Mouse (Mus musculus): ENCODE data around the gene Lama4. TPM values are rescaled to one million over a fixed set of nuclear protein-coding genes. Genes with fewer than 3 reads are reported as not detected.
A peak's percentile ranks its signal among the peaks of the same experiment; 100 is the strongest.

Lama4 gene
- 69.6 and 70.2 TPM in 2 replicates for polyA plus RNA-seq (2014; fragmentation: Nextera tagmentation; extraction: Ambion mirVana)

GRCm38 (mm10) chr10:38965075-38965781, at the start of gene Lama4:
TSS of gene Lama4 (plus strand) at chr10:38965515.
- no peaks in the 10 kb centered on the region for H3K9me3 ChIP-seq (ENCODE audit: control insufficient read depth, low read length)
- H3K4me3 ChIP-seq (ENCODE audit: low read depth, low read length): peak within 1 kb of the TSS; percentile 38
- no peaks in the 10 kb centered on the region for H3K27me3 ChIP-seq (replicated peaks; ENCODE audit: control insufficient read depth, insufficient read depth, low read length)
- DNase-seq (ENCODE audit: low spot score) (peak; percentile 80), ATAC-seq (replicated peaks; ENCODE audit: low FRiP score, low TSS enrichment, low read depth) (peak; percentile 70)
- peak within 1 kb of the TSS; percentile 66 for H3K4me2 ChIP-seq (ENCODE audit: low read length)
- peaks cover 18% of the 10 kb centered on the region for H3K4me1 ChIP-seq (replicated peaks; ENCODE audit: control insufficient read depth, insufficient read depth, low read length)
- WGBS: 4% methylated on average over 24 of the region's 24 CpGs
- peak within 1 kb of the TSS; percentile 40; the same call in 1 of the 2 replicates for H3K27ac ChIP-seq (ENCODE audit: low read depth)
- no peaks in the 10 kb centered on the region for H3K36me3 ChIP-seq (ENCODE audit: control insufficient read depth, insufficient read depth, low read length)
- peak within 1 kb of the TSS; percentile 50 for H3K9ac ChIP-seq (ENCODE audit: low read length)

GRCm38 (mm10) chr10:38916027-38916617, 49.2 kb upstream of the Lama4 start:
- Histone ChIP-seq H3K27ac (ENCODE audit: low read depth) (peak overlapping the region; percentile 51), H3K4me1 (replicated peaks; ENCODE audit: control insufficient read depth, insufficient read depth, low read length) (0 out of 2 replicates have a peak, but pooled peaks cover 2% of the 10 kb centered on the region), H3K36me3 (ENCODE audit: control insufficient read depth, insufficient read depth, low read length) (no peaks in the 10 kb centered on the region), H3K27me3 (replicated peaks; ENCODE audit: control insufficient read depth, insufficient read depth, low read length) (no peaks in the 10 kb centered on the region), H3K4me3 (ENCODE audit: low read depth, low read length) (no peak overlapping the region), H3K4me2 (ENCODE audit: low read length) (no peak overlapping the region), H3K9ac (ENCODE audit: low read length) (no peak overlapping the region), H3K9me3 (ENCODE audit: control insufficient read depth, low read length) (no peaks in the 10 kb centered on the region)
- ATAC-seq (replicated peaks; ENCODE audit: low FRiP score, low TSS enrichment, low read depth) (no peak), DNase-seq (ENCODE audit: low spot score) (no peak)
- 27% methylated on average over 4 of the region's 4 CpGs for WGBS

- H3K4me1 ChIP-seq (replicated peaks; ENCODE audit: control insufficient read depth, insufficient read depth, low read length): no peaks in the 10 kb centered on the region
- no peaks in the 10 kb centered on the region for H3K36me3 ChIP-seq (ENCODE audit: control insufficient read depth, insufficient read depth, low read length)
- H3K27me3 ChIP-seq (replicated peaks; ENCODE audit: control insufficient read depth, insufficient read depth, low read length): no peaks in the 10 kb centered on the region
- no peaks in the 10 kb centered on the region for H3K9me3 ChIP-seq (ENCODE audit: control insufficient read depth, low read length)
- no peak overlapping the region for H3K4me3 ChIP-seq (ENCODE audit: low read depth, low read length)
- no peak overlapping the region for H3K27ac ChIP-seq (ENCODE audit: low read depth)
- no peak overlapping the region for H3K4me2 ChIP-seq (ENCODE audit: low read length)
- ATAC-seq (replicated peaks; ENCODE audit: low FRiP score, low TSS enrichment, low read depth): no peak
- H3K9ac ChIP-seq (ENCODE audit: low read length): no peak overlapping the region
- 81% methylated on average over 6 of the region's 6 CpGs for WGBS
- DNase-seq (ENCODE audit: low spot score): no peak
Observed at GRCm38 (mm10) chr10:38928940-38929697, 36.2 kb upstream of the Lama4 start.

GRCm38 (mm10) chr10:38944701-38945100, 20.6 kb upstream of the Lama4 start:
- ATAC-seq (replicated peaks; ENCODE audit: low FRiP score, low TSS enrichment, low read depth): no peak
- H3K27me3 ChIP-seq (replicated peaks; ENCODE audit: control insufficient read depth, insufficient read depth, low read length): no peaks in the 10 kb centered on the region
- no peak overlapping the region for H3K27ac ChIP-seq (ENCODE audit: low read depth)
- no peak overlapping the region for H3K4me2 ChIP-seq (ENCODE audit: low read length)
- H3K4me3 ChIP-seq (ENCODE audit: low read depth, low read length): no peak overlapping the region
- H3K4me1 ChIP-seq (replicated peaks; ENCODE audit: control insufficient read depth, insufficient read depth, low read length): no peaks in the 10 kb centered on the region
- no peaks in the 10 kb centered on the region for H3K36me3 ChIP-seq (ENCODE audit: control insufficient read depth, insufficient read depth, low read length)
- WGBS: 55% methylated on average over 2 of the region's 2 CpGs
- DNase-seq (ENCODE audit: low spot score): no peak
- H3K9me3 ChIP-seq (ENCODE audit: control insufficient read depth, low read length): no peaks in the 10 kb centered on the region
- no peak overlapping the region for H3K9ac ChIP-seq (ENCODE audit: low read length)

GRCm38 (mm10) chr10:38961920-38962319, 3.4 kb upstream of the Lama4 start:
- 43% methylated on average over 2 of the region's 2 CpGs for WGBS
- Histone ChIP-seq H3K4me2 (ENCODE audit: low read length) (no peak overlapping the region), H3K9me3 (ENCODE audit: control insufficient read depth, low read length) (no peaks in the 10 kb centered on the region), H3K4me3 (ENCODE audit: low read depth, low read length) (no peak overlapping the region), H3K9ac (ENCODE audit: low read length) (no peak overlapping the region), H3K36me3 (ENCODE audit: control insufficient read depth, insufficient read depth, low read length) (no peaks in the 10 kb centered on the region), H3K27ac (ENCODE audit: low read depth) (no peak overlapping the region), H3K27me3 (replicated peaks; ENCODE audit: control insufficient read depth, insufficient read depth, low read length) (no peaks in the 10 kb centered on the region), H3K4me1 (replicated peaks; ENCODE audit: control insufficient read depth, insufficient read depth, low read length) (0 out of 2 replicates have a peak, but pooled peaks cover 6% of the 10 kb centered on the region)
- no peak for DNase-seq (ENCODE audit: low spot score)
- ATAC-seq (replicated peaks; ENCODE audit: low FRiP score, low TSS enrichment, low read depth): no peak

- Histone ChIP-seq H3K27ac (ENCODE audit: low read depth) (0 out of 2 replicates have a peak overlapping the region, but pooled peaks have one; percentile 35), H3K9me3 (ENCODE audit: control insufficient read depth, low read length) (no peaks in the 10 kb centered on the region), H3K4me1 (replicated peaks; ENCODE audit: control insufficient read depth, insufficient read depth, low read length) (peaks cover 18% of the 10 kb centered on the region), H3K4me3 (ENCODE audit: low read depth, low read length) (no peak overlapping the region), H3K27me3 (replicated peaks; ENCODE audit: control insufficient read depth, insufficient read depth, low read length) (no peaks in the 10 kb centered on the region), H3K9ac (ENCODE audit: low read length) (no peak overlapping the region), H3K4me2 (ENCODE audit: low read length) (peak overlapping the region; percentile 66), H3K36me3 (ENCODE audit: control insufficient read depth, insufficient read depth, low read length) (no peaks in the 10 kb centered on the region)
- WGBS: 67% methylated on average over 4 of the region's 4 CpGs
- DNase-seq (ENCODE audit: low spot score): no peak
- no peak for ATAC-seq (replicated peaks; ENCODE audit: low FRiP score, low TSS enrichment, low read depth)
Observed at GRCm38 (mm10) chr10:38964719-38965074, 618 bp upstream of the Lama4 start.

GRCm38 (mm10) chr10:38965857-38966256, 542 bp downstream of the Lama4 start:
- Histone ChIP-seq H3K27me3 (replicated peaks; ENCODE audit: control insufficient read depth, insufficient read depth, low read length) (no peaks in the 10 kb centered on the region), H3K9ac (ENCODE audit: low read length) (peak overlapping the region; percentile 50), H3K9me3 (ENCODE audit: control insufficient read depth, low read length) (no peaks in the 10 kb centered on the region), H3K27ac (ENCODE audit: low read depth) (peak overlapping the region; percentile 40; the same call in 1 of the 2 replicates), H3K4me2 (ENCODE audit: low read length) (peak overlapping the region; percentile 66), H3K4me3 (ENCODE audit: low read depth, low read length) (peak overlapping the region; percentile 38), H3K36me3 (ENCODE audit: control insufficient read depth, insufficient read depth, low read length) (no peaks in the 10 kb centered on the region), H3K4me1 (replicated peaks; ENCODE audit: control insufficient read depth, insufficient read depth, low read length) (peaks cover 18% of the 10 kb centered on the region)
- 5% methylated on average over 14 of the region's 14 CpGs for WGBS
- ATAC-seq (replicated peaks; ENCODE audit: low FRiP score, low TSS enrichment, low read depth): peak; percentile 38; the same call in 1 of the 2 replicates
- DNase-seq (ENCODE audit: low spot score): peak; percentile 71

GRCm38 (mm10) chr10:38966646-38967045, 1.3 kb downstream of the Lama4 start:
- 77% methylated on average over 2 of the region's 2 CpGs for WGBS
- H3K36me3 ChIP-seq (ENCODE audit: control insufficient read depth, insufficient read depth, low read length): no peaks in the 10 kb centered on the region
- H3K9me3 ChIP-seq (ENCODE audit: control insufficient read depth, low read length): no peaks in the 10 kb centered on the region
- DNase-seq (ENCODE audit: low spot score) (no peak), ATAC-seq (replicated peaks; ENCODE audit: low FRiP score, low TSS enrichment, low read depth) (no peak)
- H3K9ac ChIP-seq (ENCODE audit: low read length): peak overlapping the region; percentile 50
- no peak overlapping the region for H3K27ac ChIP-seq (ENCODE audit: low read depth)
- peak overlapping the region; percentile 38 for H3K4me3 ChIP-seq (ENCODE audit: low read depth, low read length)
- H3K27me3 ChIP-seq (replicated peaks; ENCODE audit: control insufficient read depth, insufficient read depth, low read length): no peaks in the 10 kb centered on the region
- H3K4me2 ChIP-seq (ENCODE audit: low read length): peak overlapping the region; percentile 66
- H3K4me1 ChIP-seq (replicated peaks; ENCODE audit: control insufficient read depth, insufficient read depth, low read length): peaks cover 18% of the 10 kb centered on the region
